Mouse (Mus musculus): Measurements from ENCODE around the gene Kcnj14.

- TF ChIP-seq CTCF (IDR thresholded peaks at IDR 0.05; ENCODE audit: low read depth) (no peak), EP300 (IDR thresholded peaks at IDR 0.05; ENCODE audit: low read depth) (no peak)
Observed at GRCm38 (mm10) chr7:45826631-45827030, 2.0 kb upstream of the Kcnj14 start.

All from heart, postnatal 0 days (tissue).